Mouse (Mus musculus) hindlimb bud, embryonic 11.5 days (tissue): ENCODE data around the gene Sgpp1.

Experiments
- DNase-seq: peaks from one replicate; pipeline ENCODE4 v3.0.0-alpha.2; 2012; ENCODE audit warnings: low read depth, low spot score; ENCODE audit errors: extremely low spot score

Sgpp1 gene

GRCm38 (mm10) chr12:75735246-75736200 lies at the start of gene Sgpp1:
Gene Sgpp1 (minus strand): TSS chr12:75735729.
- peak; percentile 26 for DNase-seq

GRCm38 (mm10) chr12:75784271-75784751 lies 48.8 kb upstream of the Sgpp1 start:
- DNase-seq, result no peak

DNA sequence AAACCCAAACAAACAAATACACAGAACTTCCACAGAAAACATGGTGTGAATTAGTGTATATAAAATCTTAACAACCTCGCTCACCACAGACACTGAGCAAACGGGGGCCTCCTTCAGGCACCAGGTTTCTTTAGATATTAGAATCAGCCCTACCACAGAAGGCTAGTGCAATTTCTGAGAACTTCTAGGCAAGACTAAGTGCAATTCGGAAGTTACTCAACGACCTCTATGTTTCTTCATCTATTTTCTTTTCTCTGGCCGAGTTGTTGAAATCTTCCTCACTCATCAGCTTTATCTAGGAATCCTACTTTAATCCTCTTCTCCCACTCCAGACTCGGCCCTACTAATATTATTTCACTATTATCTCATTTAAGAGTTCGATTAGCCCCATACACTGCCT lies 46.5 kb upstream of the Sgpp1 start:
- DNase-seq, result no peak

DNA sequence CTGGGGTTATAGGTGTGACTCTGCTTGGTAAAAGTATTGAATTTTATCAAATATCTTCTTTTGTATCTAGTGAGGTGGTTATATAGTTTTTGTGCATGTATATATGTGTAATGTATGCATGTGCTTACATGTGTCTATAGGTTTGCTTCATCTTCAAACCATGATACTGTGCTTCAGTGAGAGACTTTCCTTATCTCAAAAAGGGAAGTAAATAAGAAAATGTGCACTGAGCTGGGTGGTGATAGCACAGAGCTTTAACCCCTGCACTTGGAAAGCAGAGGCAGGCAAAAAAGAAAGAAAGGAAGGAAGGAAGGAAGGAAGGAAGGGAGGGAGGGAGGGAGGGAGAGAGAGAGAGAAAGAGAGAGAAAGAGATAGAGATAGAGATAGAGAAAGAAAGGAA lies 45.9 kb upstream of the Sgpp1 start:
- no peak for DNase-seq

- no peak for DNase-seq
Measured at GRCm38 (mm10) chr12:75772424-75773034, 37.0 kb upstream of the Sgpp1 start.

DNA sequence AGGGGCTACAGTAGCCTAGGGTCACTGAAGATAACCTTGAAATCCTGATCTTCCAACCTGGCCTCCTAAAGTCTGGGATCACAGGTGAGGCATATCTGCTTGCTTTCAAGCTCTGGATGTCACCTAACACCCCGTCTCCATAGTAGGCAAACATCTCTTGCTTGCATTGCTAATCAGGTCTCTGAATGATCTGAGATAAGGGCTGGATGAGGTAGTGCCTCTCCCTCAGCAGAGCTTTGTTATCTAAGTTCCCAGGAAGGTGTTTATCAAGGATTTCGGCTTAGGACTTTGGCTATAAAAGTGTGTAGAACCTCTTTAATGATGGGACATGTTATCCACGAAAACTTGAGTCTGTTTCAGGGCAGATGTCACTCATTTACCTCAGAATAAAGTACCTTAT lies 35.9 kb upstream of the Sgpp1 start:
- DNase-seq, result no peak

GRCm38 (mm10) chr12:75766885-75767317 lies 31.4 kb upstream of the Sgpp1 start:
- no peak for DNase-seq

GRCm38 (mm10) chr12:75766395-75766794 lies 30.9 kb upstream of the Sgpp1 start:
- DNase-seq, result no peak

DNA sequence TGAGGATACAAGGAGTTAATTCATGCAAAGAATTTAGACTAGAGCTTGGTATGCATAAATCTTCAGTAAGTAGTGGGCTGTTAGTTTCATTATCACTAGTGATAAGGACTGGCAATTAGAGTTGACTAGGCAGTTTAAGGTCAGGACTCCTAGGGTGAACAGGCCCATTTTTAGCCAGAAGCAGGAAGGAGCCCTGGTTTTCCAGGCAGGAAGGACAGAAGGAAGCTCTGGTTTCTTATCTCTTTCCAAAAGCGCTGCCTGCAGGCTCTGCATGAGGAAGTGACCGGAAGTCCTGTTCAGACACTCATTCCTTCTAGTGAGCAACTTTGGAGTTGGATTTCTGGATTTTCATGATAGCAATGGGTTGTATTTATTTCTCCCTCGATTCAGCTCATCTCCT lies 30.2 kb upstream of the Sgpp1 start:
- DNase-seq, result no peak

DNA sequence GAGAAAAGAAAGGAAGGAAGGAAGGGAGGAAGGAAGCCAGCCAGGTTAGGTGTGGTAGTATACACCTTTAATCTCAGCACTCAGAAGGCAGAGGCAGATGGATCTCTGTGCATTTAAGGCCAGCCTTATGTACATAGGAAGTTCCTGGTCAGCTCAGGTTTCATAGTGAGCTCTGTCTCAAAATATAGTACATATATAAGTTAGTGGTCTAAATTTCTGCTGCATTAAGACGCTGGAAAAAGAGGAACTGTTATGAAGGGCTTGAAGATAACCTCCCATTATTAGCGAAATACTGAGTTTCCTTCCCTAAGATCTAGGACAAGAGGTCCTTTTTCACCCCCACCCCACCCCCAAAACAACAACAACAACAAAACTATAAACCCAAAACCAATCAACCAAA lies 20.9 kb upstream of the Sgpp1 start:
- no peak for DNase-seq

- DNase-seq, result no peak
Measured at GRCm38 (mm10) chr12:75753730-75754129, 18.2 kb upstream of the Sgpp1 start.

- no peak for DNase-seq
Measured at GRCm38 (mm10) chr12:75752077-75752476, 16.5 kb upstream of the Sgpp1 start.

GRCm38 (mm10) chr12:75748574-75748973 lies 13.0 kb upstream of the Sgpp1 start:
- DNase-seq, result no peak

- DNase-seq, result no peak
Measured at GRCm38 (mm10) chr12:75745697-75746290, 10.3 kb upstream of the Sgpp1 start.

GRCm38 (mm10) chr12:75742101-75742500 lies 6.6 kb upstream of the Sgpp1 start:
- no peak for DNase-seq

- DNase-seq, result no peak
Measured at GRCm38 (mm10) chr12:75741273-75741672, 5.7 kb upstream of the Sgpp1 start.

DNA sequence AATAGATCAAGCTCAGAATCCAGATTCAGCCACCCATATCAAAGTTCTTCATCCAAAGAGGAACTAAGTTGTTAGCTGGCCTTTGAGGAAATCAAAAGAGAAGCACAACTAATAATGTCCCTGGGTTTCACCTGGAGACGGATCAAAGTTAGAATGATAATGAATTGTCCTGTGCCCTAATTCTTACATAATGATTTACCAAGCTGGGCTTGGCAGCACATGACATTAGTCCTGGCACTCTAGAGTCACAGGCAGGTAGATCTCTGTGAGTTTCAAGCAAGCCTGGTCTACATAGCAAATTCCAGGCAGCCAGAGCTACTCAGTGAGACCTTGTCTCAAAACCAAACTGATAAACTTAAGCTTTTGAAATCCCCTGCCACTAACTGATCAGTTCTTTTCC lies 4.9 kb upstream of the Sgpp1 start:
- DNase-seq, result no peak

DNA sequence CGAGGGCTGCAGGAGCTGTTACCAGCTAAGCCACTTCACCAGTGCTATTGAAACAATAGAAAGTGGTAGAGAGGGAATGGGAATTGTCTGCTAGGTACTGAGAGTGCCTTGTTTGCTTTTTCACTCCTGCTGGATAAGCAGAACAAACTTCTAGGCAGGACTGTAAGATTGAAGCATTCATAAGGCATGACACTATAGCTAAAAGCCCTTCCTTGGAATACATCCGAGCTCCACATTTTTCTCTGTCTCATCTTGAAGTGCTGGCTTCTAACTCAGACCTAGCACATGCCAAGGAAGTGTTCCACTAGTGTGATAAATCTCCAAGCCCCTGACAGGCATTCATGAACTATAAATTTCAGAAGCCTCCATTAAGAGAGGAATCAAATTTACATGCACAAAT lies 4.1 kb upstream of the Sgpp1 start:
- no peak for DNase-seq

GRCm38 (mm10) chr12:75736296-75736695 lies 767 bp upstream of the Sgpp1 start:
- DNase-seq, result no peak

- DNase-seq, result no peak
Measured at GRCm38 (mm10) chr12:75734891-75735245, 661 bp downstream of the Sgpp1 start.

- no peak for DNase-seq
Measured at GRCm38 (mm10) chr12:75734167-75734566, 1.4 kb downstream of the Sgpp1 start.
